Mouse (Mus musculus) C2C12 (cell line): ENCODE measurements around the gene Nr5a1.

Experiments
- CEBPB ChIP-seq: IDR thresholded peaks from one replicate; pipeline ENCODE4 v1.6.1; 2011; ENCODE audit warnings: low read depth, mild to moderate bottlenecking, control low read depth, moderate library complexity
- CTCF ChIP-seq: IDR thresholded peaks from one replicate; pipeline ENCODE4 v1.5.1; 2011; ENCODE audit not compliant: control insufficient read depth, insufficient read depth, insufficient read length

DNA sequence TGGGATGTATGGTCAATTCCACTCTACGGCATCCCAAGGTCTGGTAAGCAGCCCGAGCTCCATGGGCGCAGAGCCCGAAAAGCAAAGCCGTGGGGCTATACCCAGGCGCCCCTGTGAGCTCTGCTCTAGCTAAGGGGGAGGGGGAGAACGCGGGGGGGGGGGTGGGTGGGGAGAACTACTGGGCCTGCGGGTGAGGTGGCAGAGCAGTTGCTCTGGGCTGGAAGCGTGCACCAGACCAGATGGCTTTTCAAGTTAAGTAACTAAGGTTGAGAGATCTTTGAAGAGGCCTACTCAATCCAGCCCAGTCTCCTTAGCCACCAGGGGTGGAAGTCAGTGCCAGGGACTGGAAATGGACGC lies 1.6 kb downstream of the Nr5a1 start:
- no peak for TF ChIP-seq CEBPB
- TF ChIP-seq CTCF: no peak
